Mouse (Mus musculus): ENCODE measurements at regions not wholly inside any gene's neighbourhood (a gene's known extent, or its start where the extent isn't known, plus 50 kb on each side); places are given as distances from the start of the nearest gene placed in this dataset.

- TF ChIP-seq POLR2A (IDR thresholded peaks at IDR 0.05; ENCODE audit: control insufficient read depth, extremely low read depth, insufficient read depth, low read length, poor library complexity) (no peak), CTCF (IDR thresholded peaks at IDR 0.05; ENCODE audit: borderline replicate concordance, control insufficient read depth, extremely low read depth, insufficient read depth, low read length, poor library complexity) (no peak)
Observed at GRCm38 (mm10) chr17:66276778-66277177, 153.5 kb downstream of the Ddx11 start.

Data from thymus, adult 2 months (tissue).